Mouse (Mus musculus) small intestine, adult 2 months (tissue): Measurements from ENCODE around the gene Nsd1. TPM values are rescaled to one million over a fixed set of nuclear protein-coding genes. Genes with fewer than 3 reads are reported as not detected.

ENCODE experiments used
- H3K27ac ChIP-seq: fragments of 200-500 bp; 2 replicates; pipeline ENCODE4 v1.5.1; 2012; ENCODE audit warnings: low read depth, low read length, control low read depth, inconsistent platforms; ENCODE audit not compliant: insufficient read depth
- H3K27me3 ChIP-seq: fragments of 200-500 bp; 2 replicates; pipeline ENCODE4 v1.6.1; 2012; ENCODE audit warnings: mild to moderate bottlenecking, moderate library complexity, low read length, inconsistent platforms; ENCODE audit not compliant: control insufficient read depth, insufficient read depth
- H3K36me3 ChIP-seq: fragments of 200-500 bp; 2 replicates; pipeline ENCODE4 v1.6.1; 2012; ENCODE audit warnings: mild to moderate bottlenecking, low read length, control low read depth, inconsistent platforms; ENCODE audit not compliant: control insufficient read depth, insufficient read depth
- H3K4me1 ChIP-seq: fragments of 200-500 bp; 2 replicates; pipeline ENCODE4 v1.6.1; 2012; ENCODE audit warnings: low read length, inconsistent platforms, mixed read lengths; ENCODE audit not compliant: control insufficient read depth, insufficient read depth, insufficient read length
- H3K4me3 ChIP-seq: fragments of 200-500 bp; 2 replicates; pipeline ENCODE4 v1.5.1; 2012; ENCODE audit warnings: low read depth, mild to moderate bottlenecking, control low read depth, inconsistent platforms, low read length, moderate library complexity
- CTCF ChIP-seq: fragments of 200-500 bp; IDR thresholded peaks from 2 replicates; pipeline ENCODE4 v1.5.1; 2012; ENCODE audit warnings: low read depth, mild to moderate bottlenecking, control low read depth, inconsistent platforms, low read length, moderate library complexity, mixed read lengths; ENCODE audit not compliant: insufficient replicate concordance, insufficient read length; ENCODE audit errors: extremely low read depth
- POLR2A ChIP-seq: fragments of 200-500 bp; IDR thresholded peaks from 2 replicates; pipeline ENCODE4 v1.6.1; 2012; ENCODE audit warnings: low read depth, mild to moderate bottlenecking, control low read depth, inconsistent platforms, low read length, moderate library complexity
- WGBS: fragments of 180-500 bp; shearing (Covaris S2); methylation state at CpG from one replicate; pipeline ENCODE4 v1.1.7; 2018; 5-methylcytosine and 5-hydroxymethylcytosine counted together
- polyA plus RNA-seq: library from polyadenylated mRNA; depleted of rRNA; stranded (reverse); fragments of >200 nt; gene quantifications from 2 replicates; pipeline ENCODE4 v1.2.3, GENCODE M21; 2012

The Nsd1 gene
- polyA plus RNA-seq, 1 experiment: 16.3 TPM

- 56% methylated on average over 5 of the region's 5 CpGs for WGBS
- Histone ChIP-seq H3K27ac (no peak overlapping the region), H3K4me3 (no peak overlapping the region), H3K36me3 (peaks cover 45% of the 10 kb centered on the region), H3K4me1 (no peaks in the 10 kb centered on the region), H3K27me3 (no peaks in the 10 kb centered on the region)
- TF ChIP-seq POLR2A (no peak), CTCF (no peak)
Observed at GRCm38 (mm10) chr13:55277646-55278045, 68.1 kb downstream of the Nsd1 start.

GRCm38 (mm10) chr13:55288854-55289253, 79.3 kb downstream of the Nsd1 start:
- TF ChIP-seq CTCF (no peak), POLR2A (no peak)
- no peak overlapping the region for H3K27ac ChIP-seq
- no peaks in the 10 kb centered on the region for H3K27me3 ChIP-seq
- 64% methylated on average over 3 of the region's 3 CpGs for WGBS
- no peaks in the 10 kb centered on the region for H3K4me1 ChIP-seq
- H3K36me3 ChIP-seq: peaks cover 54% of the 10 kb centered on the region
- no peak overlapping the region for H3K4me3 ChIP-seq

- no peaks in the 10 kb centered on the region for H3K4me1 ChIP-seq
- no peak overlapping the region for H3K27ac ChIP-seq
- H3K27me3 ChIP-seq: no peaks in the 10 kb centered on the region
- no peak overlapping the region for H3K4me3 ChIP-seq
- TF ChIP-seq CTCF: no peak
- TF ChIP-seq POLR2A: no peak
- H3K36me3 ChIP-seq: peaks cover 69% of the 10 kb centered on the region
- WGBS: 98% methylated on average over 1 of the region's 1 CpGs
Observed at GRCm38 (mm10) chr13:55296760-55297159, 87.2 kb downstream of the Nsd1 start.

- Histone ChIP-seq H3K36me3 (peaks cover 65% of the 10 kb centered on the region), H3K4me3 (no peak overlapping the region), H3K27me3 (no peaks in the 10 kb centered on the region), H3K27ac (no peak overlapping the region), H3K4me1 (no peaks in the 10 kb centered on the region)
- WGBS: 79% methylated on average over 5 of the region's 5 CpGs
- TF ChIP-seq CTCF: no peak
Observed at GRCm38 (mm10) chr13:55300913-55301312, 91.3 kb downstream of the Nsd1 start.

- Histone ChIP-seq H3K27me3 (no peaks in the 10 kb centered on the region), H3K27ac (no peak overlapping the region), H3K36me3 (peaks cover 71% of the 10 kb centered on the region), H3K4me3 (no peak overlapping the region), H3K4me1 (peaks cover 6% of the 10 kb centered on the region; the same call in 1 of the 2 replicates)
- no peak for TF ChIP-seq CTCF
- 89% methylated on average over 8 of the region's 8 CpGs for WGBS
Observed at GRCm38 (mm10) chr13:55312028-55312630, 102.5 kb downstream of the Nsd1 start.

GRCm38 (mm10) chr13:55313051-55313450, 103.5 kb downstream of the Nsd1 start:
- H3K4me1 ChIP-seq: peaks cover 6% of the 10 kb centered on the region; the same call in 1 of the 2 replicates
- H3K27me3 ChIP-seq: no peaks in the 10 kb centered on the region
- no peak overlapping the region for H3K4me3 ChIP-seq
- H3K27ac ChIP-seq: no peak overlapping the region
- H3K36me3 ChIP-seq: peaks cover 66% of the 10 kb centered on the region
- TF ChIP-seq CTCF: no peak
- 81% methylated on average over 9 of the region's 9 CpGs for WGBS

- peaks cover 66% of the 10 kb centered on the region for H3K36me3 ChIP-seq
- H3K27me3 ChIP-seq: no peaks in the 10 kb centered on the region
Observed at GRCm38 (mm10) chr13:55314891-55315412, 105.4 kb downstream of the Nsd1 start.

More at GRCm38 (mm10) chr13:55314891-55315412, 105.4 kb downstream of the Nsd1 start:
- no peak overlapping the region for H3K4me3 ChIP-seq
- no peak for TF ChIP-seq POLR2A
- TF ChIP-seq CTCF: no peak
- H3K27ac ChIP-seq: peak overlapping the region; percentile 68
- H3K4me1 ChIP-seq: peaks cover 10% of the 10 kb centered on the region
- 59% methylated on average over 2 of the region's 2 CpGs for WGBS
